Mouse (Mus musculus) layer of hippocampus, adult 8-10 months (tissue): ENCODE data around the gene Mecr. TPM values are rescaled to one million over a fixed set of nuclear protein-coding genes. Genes with fewer than 3 reads are reported as not detected.

Experiments used
- DNase-seq, 2 experiments: peaks; one replicate each; pipeline ENCODE4 v3.0.0; 2022; ENCODE audit warnings: low spot score in 2 of 2
- total RNA-seq, 4 experiments: library from RNA; stranded (reverse); gene quantifications; 2 replicates each; pipeline ENCODE4 v1.2.4; 2022

The Mecr gene
- total RNA-seq, 4 experiments from 2014 or later = 31.0 to 43.7 (median 37.7) TPM

- no peak for DNase-seq
Observed at GRCm38 (mm10) chr4:131836351-131836881, 6.9 kb upstream of the Mecr start.

DNA sequence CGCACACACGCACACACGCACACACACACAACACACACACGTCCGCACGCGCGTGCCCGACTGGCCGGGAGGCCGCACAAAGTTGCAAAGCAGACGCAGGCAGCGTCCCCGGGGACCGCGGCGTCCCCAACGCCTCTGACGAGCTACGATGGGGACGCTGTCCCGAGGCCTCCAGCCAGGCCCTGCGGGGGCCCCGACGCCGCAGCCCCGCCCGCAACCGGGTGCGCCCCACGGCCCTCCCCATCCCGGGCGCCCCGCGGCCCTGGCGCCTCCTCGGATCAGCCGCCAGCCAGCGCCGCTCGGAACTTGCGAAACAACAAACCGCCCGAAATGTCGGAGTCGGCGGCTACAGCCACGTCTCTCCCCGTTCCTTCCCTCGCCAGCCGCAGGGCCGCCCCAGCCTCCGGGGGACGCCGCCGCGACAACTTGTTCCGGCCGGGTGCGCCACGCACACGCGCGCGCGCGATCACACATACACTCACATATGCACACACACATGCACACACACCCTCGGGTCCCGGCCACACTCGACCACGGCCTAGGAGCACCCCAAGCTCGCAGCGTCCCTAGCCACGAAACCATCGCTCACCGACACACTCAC lies 6.3 kb upstream of the Mecr start:
- no peak for DNase-seq

- DNase-seq = peak; percentile 63 to 90
Observed at GRCm38 (mm10) chr4:131837872-131838524, 5.3 kb upstream of the Mecr start, which contains the start of gene Ptpru. Gene Ptpru, minus strand, starts transcription at chr4:131838288.

DNA sequence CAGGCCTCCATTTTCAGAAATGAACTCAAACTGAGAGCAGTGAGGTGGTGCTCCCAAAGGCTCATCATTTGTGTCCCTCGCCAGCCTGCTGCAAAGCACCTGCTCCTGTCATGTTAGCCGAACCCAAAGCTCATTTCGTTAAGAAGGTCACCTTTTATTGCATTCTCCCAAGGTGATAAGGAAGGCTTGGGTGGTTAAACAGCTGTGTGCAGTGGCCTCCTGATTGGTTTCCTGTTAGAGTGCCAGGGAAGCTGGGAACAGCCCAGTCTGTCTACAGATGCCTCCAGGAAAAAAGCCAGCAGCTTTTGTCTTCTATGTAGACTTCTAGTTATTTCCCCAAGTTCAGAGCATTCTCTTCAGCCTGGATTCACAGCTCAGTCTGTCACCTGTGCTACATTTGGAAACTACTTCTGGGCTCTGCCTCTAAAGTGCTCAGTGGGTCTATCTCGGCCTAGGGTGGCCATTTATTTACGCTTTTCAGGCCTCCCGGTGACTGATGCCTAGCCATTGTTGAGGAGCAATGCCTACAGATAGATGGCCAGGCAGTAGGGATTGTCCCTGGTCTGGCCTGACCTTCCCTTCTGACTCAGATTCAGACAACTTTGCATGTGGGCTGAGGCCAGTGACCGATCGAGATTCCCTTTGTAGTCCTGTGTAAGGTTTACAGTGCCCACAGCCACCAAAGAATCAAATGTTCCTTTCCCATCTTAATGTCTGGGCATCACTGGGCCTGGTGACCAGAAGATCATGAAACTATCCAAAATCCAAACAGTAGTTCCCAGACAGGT lies 2.9 kb downstream of the Mecr start:
- no peak for DNase-seq

DNA sequence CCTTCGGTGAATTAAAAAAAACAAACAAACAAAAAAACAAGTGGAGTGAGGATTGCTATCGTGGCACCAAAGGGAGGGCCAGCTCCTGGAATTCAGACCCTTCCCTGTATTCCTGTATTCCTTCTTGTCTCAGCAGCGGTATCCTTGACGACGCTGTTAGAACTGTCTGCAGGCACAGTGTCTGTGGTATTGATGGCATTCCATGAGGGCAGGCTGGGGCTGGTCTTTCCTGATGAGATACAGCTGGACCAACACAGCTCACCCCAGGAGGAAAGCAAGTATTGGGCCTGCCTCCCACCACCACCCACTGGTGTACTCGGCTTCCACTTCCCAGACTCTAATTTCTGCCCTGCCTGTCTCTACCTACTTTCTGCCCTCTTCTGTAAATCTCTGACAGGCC lies 4.8 kb downstream of the Mecr start:
- DNase-seq = no peak

DNA sequence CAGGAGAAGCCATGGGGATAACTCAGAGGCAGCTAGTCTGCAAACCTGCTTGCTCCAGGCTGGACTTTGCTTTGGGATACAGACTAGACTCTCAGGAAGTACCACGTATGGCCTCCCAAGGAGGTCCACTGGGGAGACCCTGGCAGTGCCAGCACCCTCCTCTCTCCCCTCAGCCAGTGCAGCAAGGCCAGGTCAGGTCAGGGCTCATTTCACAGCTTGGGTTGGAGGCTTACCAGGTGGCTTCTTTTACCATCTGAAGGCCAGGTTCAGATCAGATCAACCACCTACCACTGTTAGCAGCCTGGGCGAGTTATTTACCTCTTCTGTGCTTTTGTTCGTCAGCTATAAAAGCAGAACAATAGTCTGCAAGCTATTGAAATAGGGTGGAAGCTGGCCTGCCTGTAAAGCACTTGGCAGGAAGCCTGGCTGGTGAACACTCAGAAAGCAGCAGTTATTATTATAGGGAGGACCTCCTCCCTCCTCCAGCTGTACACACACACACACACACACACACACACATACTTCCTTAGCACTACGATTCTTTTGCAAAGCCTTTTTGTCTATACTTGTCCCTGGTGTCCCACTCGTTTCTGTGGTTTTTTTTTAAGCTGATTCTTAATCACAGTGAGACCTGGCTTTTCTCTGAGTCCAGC lies 6.8 kb downstream of the Mecr start:
- peak; percentile 52 to 58 for DNase-seq

DNA sequence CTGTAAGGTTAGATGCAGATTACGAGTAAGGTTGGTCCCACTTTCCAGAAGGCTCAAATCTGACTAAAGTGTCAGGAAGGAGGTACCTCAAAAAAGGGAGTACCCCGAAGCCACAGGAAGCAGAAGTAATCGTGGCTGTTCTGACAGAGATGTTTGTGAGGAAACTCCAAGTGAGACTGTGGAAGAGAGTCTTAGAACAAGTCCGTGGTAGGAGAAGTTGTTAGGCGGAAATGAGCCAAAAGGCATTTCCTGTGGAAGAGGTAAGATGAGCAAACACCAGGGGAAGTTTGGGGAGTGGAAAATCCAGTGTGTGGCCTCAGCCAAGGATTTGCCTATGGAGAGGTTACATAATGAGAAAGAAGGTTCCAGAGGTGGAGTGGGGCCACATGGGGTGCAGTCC lies 11.7 kb downstream of the Mecr start:
- no peak for DNase-seq

DNA sequence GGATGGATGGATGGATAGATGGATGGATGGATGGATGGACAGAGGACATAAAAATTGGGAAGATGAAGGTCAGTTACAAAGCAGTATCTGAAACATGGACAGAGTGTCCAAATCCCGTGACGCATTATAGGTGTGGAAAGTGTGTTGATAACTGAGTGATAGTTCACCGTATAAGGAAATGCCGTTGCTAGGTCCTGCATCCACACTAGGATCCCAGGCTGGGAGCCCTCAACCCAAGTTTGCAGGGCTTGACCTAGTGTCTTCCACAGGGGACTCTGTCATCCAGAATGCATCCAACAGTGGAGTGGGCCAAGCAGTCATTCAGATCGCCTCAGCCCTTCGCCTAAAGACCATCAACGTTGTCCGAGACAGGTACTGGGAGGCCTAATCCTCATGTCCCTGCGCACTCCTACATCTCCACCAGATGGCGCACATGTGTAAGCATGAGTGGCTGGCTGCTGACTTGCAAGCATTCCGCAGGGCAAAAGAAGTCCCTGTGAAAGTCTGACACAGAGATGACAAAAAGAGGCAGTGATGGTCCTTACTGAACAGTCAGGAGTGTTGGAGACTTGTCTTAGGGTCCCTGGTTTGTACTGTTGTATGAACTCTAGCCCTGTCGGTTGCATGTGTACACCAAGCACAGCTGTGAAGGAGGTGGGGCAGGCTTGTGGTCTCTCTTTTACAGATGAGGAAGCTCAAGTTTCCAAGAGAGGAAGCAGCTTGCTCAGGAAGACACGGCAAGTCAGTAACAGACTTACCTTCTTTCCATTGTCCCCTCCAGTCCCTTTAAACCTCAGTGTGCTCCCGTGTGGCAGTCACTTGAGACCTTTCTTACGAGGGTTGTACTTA lies 17.4 kb downstream of the Mecr start:
- DNase-seq = peak; percentile 49 to 80

GRCm38 (mm10) chr4:131861341-131861739 lies 18.1 kb downstream of the Mecr start:
- no peak for DNase-seq

- DNase-seq = no peak
Observed at GRCm38 (mm10) chr4:131872672-131873292, 29.5 kb downstream of the Mecr start.

- peak; percentile 89 for DNase-seq
Observed at GRCm38 (mm10) chr4:131873293-131874168, 30.3 kb downstream of the Mecr start, which contains the start of gene Srsf4. Gene Srsf4, plus strand, starts transcription at chr4:131873617.

- no peak for DNase-seq
Observed at GRCm38 (mm10) chr4:131874169-131874536, 30.9 kb downstream of the Mecr start.

- DNase-seq = no peak
Observed at GRCm38 (mm10) chr4:131874567-131874966, 31.3 kb downstream of the Mecr start.

- no peak for DNase-seq
Observed at GRCm38 (mm10) chr4:131875242-131875641, 32.0 kb downstream of the Mecr start.

- DNase-seq = no peak
Observed at GRCm38 (mm10) chr4:131876836-131877235, 33.6 kb downstream of the Mecr start.

- DNase-seq = no peak
Observed at GRCm38 (mm10) chr4:131879692-131880091, 36.4 kb downstream of the Mecr start.

DNA sequence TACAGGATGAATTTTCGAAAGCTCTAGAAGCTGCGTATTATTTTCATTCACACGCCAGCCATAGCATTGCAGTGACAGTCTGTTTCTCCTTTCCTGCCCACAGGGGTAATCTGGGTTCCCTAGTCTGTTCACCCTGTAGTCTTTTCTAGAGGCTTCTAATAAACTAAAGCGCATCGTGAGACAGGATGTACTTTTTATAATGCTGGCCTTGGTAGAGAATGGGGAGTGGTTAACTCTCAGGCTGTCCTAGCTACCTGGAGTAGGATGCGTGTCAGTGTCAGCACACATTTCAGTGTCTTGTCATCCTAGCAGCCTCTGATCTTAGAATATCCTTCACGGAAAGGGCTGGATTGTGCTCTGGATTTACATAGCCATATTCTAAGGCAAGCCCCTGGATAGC lies 38.0 kb downstream of the Mecr start:
- DNase-seq = no peak

DNA sequence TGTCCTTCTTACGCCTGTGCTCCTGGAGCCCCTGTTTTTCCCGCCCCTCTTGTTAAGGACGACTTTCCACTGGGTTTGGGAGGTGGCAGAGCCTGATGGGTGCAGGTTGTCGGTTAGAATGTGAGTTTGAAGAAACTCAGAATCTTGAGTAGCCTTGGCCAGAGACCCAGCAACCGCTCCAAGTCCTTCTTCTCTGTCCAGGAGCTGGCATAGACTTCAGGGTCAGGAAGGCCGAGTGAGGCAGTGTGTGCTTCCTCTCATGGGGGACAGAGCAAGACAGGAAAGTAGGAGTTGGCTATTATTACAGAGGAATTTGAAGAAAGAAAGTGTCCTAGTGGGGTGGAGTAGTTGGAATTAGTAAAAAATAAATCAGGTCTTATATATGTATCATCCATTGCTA lies 40.3 kb downstream of the Mecr start:
- DNase-seq = no peak

GRCm38 (mm10) chr4:131885376-131885775 lies 42.1 kb downstream of the Mecr start:
- DNase-seq = no peak
